Mouse (Mus musculus): ENCODE measurements at regions not wholly inside any gene's neighbourhood (a gene's known extent, or its start where the extent isn't known, plus 50 kb on each side); places are given as distances from the start of the nearest gene placed in this dataset.

- TF ChIP-seq POLR2A (IDR thresholded peaks at IDR 0.05; ENCODE audit: control insufficient read depth, low read depth, low read length) (no peak), CTCF (IDR thresholded peaks at IDR 0.05; ENCODE audit: control insufficient read depth, insufficient read depth, insufficient replicate concordance, low read depth, low read length) (no peak)
These were observed 145.2 kb downstream of the Maf start for GRCm38 (mm10) chr8:115562362-115562761.

Data from testis, adult 2 months (tissue).